Mouse (Mus musculus) intestine, embryonic 16.5 days (tissue): ENCODE results near the gene Pml. TPM values are rescaled to one million over a fixed set of nuclear protein-coding genes. Genes with fewer than 3 reads are reported as not detected.
"Not testable (repeated sequence)": the region's sequence is repeated elsewhere in the genome, so short reads cannot be mapped to it uniquely, and the experiment has no call there.

ENCODE experiments used
- ATAC-seq: fragments of 200-750 bp; cut with Nextera tagmentation; 2 replicates; pipeline ENCODE4 v1.8.0; 2017; ENCODE audit warnings: moderate TSS enrichment, moderate library complexity
- H3K27ac ChIP-seq: fragments of 300-500 bp; sonication (generic); 2 replicates; pipeline ENCODE4 v1.5.1; 2014; ENCODE audit warnings: mild to moderate bottlenecking, low read length
- H3K27me3 ChIP-seq: fragments of 300-500 bp; sonication (generic); replicated peaks from 2 replicates; pipeline ENCODE4 v1.6.1; 2014; ENCODE audit warnings: low read length, control low read depth, mixed read lengths; ENCODE audit not compliant: control insufficient read depth, insufficient read depth
- H3K36me3 ChIP-seq: fragments of 300-500 bp; sonication (generic); 2 replicates; pipeline ENCODE4 v1.6.1; 2014; ENCODE audit warnings: low read length, control low read depth; ENCODE audit not compliant: control insufficient read depth, insufficient read depth
- H3K4me1 ChIP-seq: fragments of 300-500 bp; sonication (generic); 2 replicates; pipeline ENCODE4 v1.6.1; 2014; ENCODE audit warnings: low read length, control low read depth, mixed read lengths; ENCODE audit not compliant: control insufficient read depth, insufficient read depth
- H3K4me2 ChIP-seq: fragments of 300-500 bp; sonication (generic); 2 replicates; pipeline ENCODE4 v1.6.1; 2014; ENCODE audit warnings: low read depth, low read length, control low read depth
- H3K4me3 ChIP-seq: fragments of 300-500 bp; sonication (generic); 2 replicates; pipeline ENCODE4 v1.5.1; 2014; ENCODE audit warnings: mild to moderate bottlenecking, low read length
- H3K9ac ChIP-seq: fragments of 300-500 bp; sonication (generic); 2 replicates; pipeline ENCODE4 v1.6.1; 2014; ENCODE audit warnings: low read depth, low read length
- H3K9me3 ChIP-seq: fragments of 300-500 bp; sonication (generic); 2 replicates; pipeline ENCODE4 v1.6.1; 2016; ENCODE audit warnings: low read length, control low read depth; ENCODE audit not compliant: control insufficient read depth
- WGBS: fragments of 180-500 bp; shearing (Covaris S2); extraction: QIAGEN DNeasy Blood & Tissue Kit; methylation state at CpG from one replicate; pipeline ENCODE4 v1.1.7; 2014; 5-methylcytosine and 5-hydroxymethylcytosine counted together
- polyA plus RNA-seq: library from polyadenylated mRNA; unstranded; fragments of >200 nt; fragmentation: Nextera tagmentation; extraction: Ambion mirVana; gene quantifications from 2 replicates; pipeline ENCODE4 v1.2.1, GENCODE M21; 2015

The Pml gene
- polyA plus RNA-seq, 1 experiment from 2014 or later, result 13.7 TPM

GRCm38 (mm10) chr9:58265368-58265767 is 15.8 kb upstream of the Pml start:
- Histone ChIP-seq H3K36me3 (no peaks in the 10 kb centered on the region), H3K27ac (no peak overlapping the region), H3K4me1 (peaks cover 9% of the 10 kb centered on the region; the same call in 1 of the 2 replicates), H3K4me2 (no peak overlapping the region), H3K27me3 (no peaks in the 10 kb centered on the region), H3K9ac (no peak overlapping the region), H3K9me3 (no peaks in the 10 kb centered on the region), H3K4me3 (no peak overlapping the region)
- whole genome bisulfite sequencing, result 73% methylated on average over 3 of the region's 3 CpGs
- no peak for ATAC-seq

GRCm38 (mm10) chr9:58262507-58262906 is 12.9 kb upstream of the Pml start:
- Histone ChIP-seq H3K4me3 (no peak overlapping the region), H3K27me3 (no peaks in the 10 kb centered on the region), H3K36me3 (no peaks in the 10 kb centered on the region), H3K9me3 (no peaks in the 10 kb centered on the region), H3K9ac (no peak overlapping the region), H3K27ac (no peak overlapping the region), H3K4me2 (no peak overlapping the region), H3K4me1 (peaks cover 9% of the 10 kb centered on the region; the same call in 1 of the 2 replicates)
- WGBS, result 95% methylated on average over 5 of the region's 5 CpGs
- ATAC-seq, result no peak

GRCm38 (mm10) chr9:58255704-58256685 is 6.4 kb upstream of the Pml start:
- no peak overlapping the region for H3K27ac ChIP-seq
- H3K9ac ChIP-seq, result no peak overlapping the region
- no peak overlapping the region for H3K4me3 ChIP-seq
- WGBS, result 88% methylated on average over 10 of the region's 10 CpGs
- H3K4me1 ChIP-seq, result peaks cover 2% of the 10 kb centered on the region; the same call in 1 of the 2 replicates
- H3K9me3 ChIP-seq, result no peaks in the 10 kb centered on the region
- peaks cover 4% of the 10 kb centered on the region; the same call in 1 of the 2 replicates for H3K36me3 ChIP-seq
- H3K27me3 ChIP-seq, result no peaks in the 10 kb centered on the region
- ATAC-seq, result no peak
- H3K4me2 ChIP-seq, result no peak overlapping the region

- H3K36me3 ChIP-seq, result peaks cover 4% of the 10 kb centered on the region; the same call in 1 of the 2 replicates
- no peak overlapping the region for H3K9ac ChIP-seq
- no peak for ATAC-seq
- no peak overlapping the region for H3K4me3 ChIP-seq
- no peak overlapping the region for H3K27ac ChIP-seq
- peaks cover 6% of the 10 kb centered on the region for H3K4me1 ChIP-seq
- H3K4me2 ChIP-seq, result no peak overlapping the region
- 49% methylated on average over 2 of the region's 2 CpGs for WGBS
- H3K9me3 ChIP-seq, result no peaks in the 10 kb centered on the region
- H3K27me3 ChIP-seq, result no peaks in the 10 kb centered on the region
These were observed 5.5 kb upstream of the Pml start for GRCm38 (mm10) chr9:58255105-58255504.

GRCm38 (mm10) chr9:58253805-58254122 is 4.2 kb upstream of the Pml start:
- Histone ChIP-seq H3K27ac (peak overlapping the region; percentile 75), H3K9ac (peak overlapping the region; percentile 85), H3K4me3 (peak overlapping the region; percentile 88), H3K4me2 (peak overlapping the region; percentile 89)
- not testable (repeated sequence) for ATAC-seq, H3K9me3 ChIP-seq, H3K4me1 ChIP-seq, H3K27me3 ChIP-seq, H3K36me3 ChIP-seq
- 63% methylated on average over 5 of the region's 5 CpGs for WGBS

GRCm38 (mm10) chr9:58253033-58253804 is 3.6 kb upstream of the Pml start, which contains the start of gene Stoml1:
TSS of gene Stoml1 (plus strand) at chr9:58253164.
- H3K4me3 ChIP-seq, result peak within 1 kb of the TSS; percentile 88

GRCm38 (mm10) chr9:58250730-58251129 is 1.1 kb upstream of the Pml start:
- 88% methylated on average over 1 of the region's 1 CpGs for WGBS
- H3K27me3 ChIP-seq, H3K4me2 ChIP-seq, ATAC-seq, H3K9ac ChIP-seq, H3K36me3 ChIP-seq, H3K9me3 ChIP-seq, H3K4me3 ChIP-seq: not testable (repeated sequence)
- Histone ChIP-seq H3K4me1 (peaks cover 23% of the 10 kb centered on the region), H3K27ac (peak overlapping the region; percentile 97; the same call in 1 of the 2 replicates)

More at GRCm38 (mm10) chr9:58253033-58253804, 3.6 kb upstream of the Pml start, which contains the start of gene Stoml1:
- Histone ChIP-seq H3K27ac (peak within 1 kb of the TSS; percentile 75), H3K27me3 (no peaks in the 10 kb centered on the region), H3K36me3 (peaks cover 4% of the 10 kb centered on the region; the same call in 1 of the 2 replicates), H3K4me1 (peaks cover 14% of the 10 kb centered on the region), H3K9me3 (no peaks in the 10 kb centered on the region), H3K4me2 (peak within 1 kb of the TSS; percentile 89), H3K9ac (peak within 1 kb of the TSS; percentile 85)
- ATAC-seq, result peak; percentile 97
- 1% methylated on average over 31 of the region's 31 CpGs for WGBS

- Histone ChIP-seq H3K4me1 (peaks cover 23% of the 10 kb centered on the region), H3K36me3 (no peaks in the 10 kb centered on the region), H3K27ac (peak overlapping the region; percentile 97), H3K9me3 (no peaks in the 10 kb centered on the region), H3K9ac (peak overlapping the region; percentile 84), H3K4me2 (peak overlapping the region; percentile 76), H3K4me3 (peak overlapping the region; percentile 69), H3K27me3 (no peaks in the 10 kb centered on the region)
- no peak for ATAC-seq
- WGBS, result 72% methylated on average over 8 of the region's 8 CpGs
These were observed 736 bp upstream of the Pml start for GRCm38 (mm10) chr9:58250322-58250721.
